Mouse (Mus musculus) erythroblast, embryonic 14.5 days (primary cell): ENCODE results near the gene D11Wsu47e. TPM values are rescaled to one million over a fixed set of nuclear protein-coding genes. Genes with fewer than 3 reads are reported as not detected.
A peak's percentile ranks its signal among the peaks of the same experiment; 100 is the strongest.

Experiments
- H3K27me3 ChIP-seq: 2 replicates; pipeline ENCODE4 v1.6.1; 2012; ENCODE audit warnings: inconsistent platforms; ENCODE audit not compliant: control insufficient read depth
- H3K36me3 ChIP-seq: 2 replicates; pipeline ENCODE4 v1.6.1; 2012; ENCODE audit warnings: mild to moderate bottlenecking, inconsistent platforms; ENCODE audit not compliant: control insufficient read depth
- H3K4me1 ChIP-seq: 2 replicates; pipeline ENCODE4 v1.6.1; 2012; ENCODE audit warnings: inconsistent platforms; ENCODE audit not compliant: control insufficient read depth
- H3K4me3 ChIP-seq: replicated peaks from 2 replicates; pipeline ENCODE3; 2012; ENCODE audit warnings: moderate library complexity, mild to moderate bottlenecking, inconsistent platforms
- H3K9me3 ChIP-seq: 2 replicates; pipeline ENCODE4 v1.6.1; 2012; ENCODE audit warnings: low read length, inconsistent platforms, mixed read lengths; ENCODE audit not compliant: control insufficient read depth
- GATA1 ChIP-seq: IDR thresholded peaks from 2 replicates; pipeline ENCODE4 v1.6.1; 2012; ENCODE audit warnings: low read length, inconsistent platforms, mixed read lengths
- TAL1 ChIP-seq: IDR thresholded peaks from 3 replicates; pipeline ENCODE4 v1.6.1; 2012; ENCODE audit warnings: low read length, inconsistent platforms, mixed read lengths
- polyA plus RNA-seq: library from polyadenylated mRNA; stranded (reverse); fragments of >175 nt; gene quantifications from 2 replicates; pipeline ENCODE4 v1.2.3, GENCODE M21; 2012

Gene D11Wsu47e
- polyA plus RNA-seq, 1 experiment = 0.43 TPM

- Histone ChIP-seq H3K4me1 (peaks cover 70% of the 10 kb centered on the region), H3K9me3 (no peaks in the 10 kb centered on the region), H3K36me3 (peaks cover 94% of the 10 kb centered on the region)
These were observed 50.9 kb downstream of the D11Wsu47e start for GRCm38 (mm10) chr11:113735151-113735550.

GRCm38 (mm10) chr11:113736848-113737552, 52.8 kb downstream of the D11Wsu47e start:
- no peaks in the 10 kb centered on the region for H3K27me3 ChIP-seq
- peaks cover 71% of the 10 kb centered on the region for H3K4me1 ChIP-seq
- H3K9me3 ChIP-seq = no peaks in the 10 kb centered on the region
- peaks cover 95% of the 10 kb centered on the region for H3K36me3 ChIP-seq
- TF ChIP-seq GATA1 (no peak), TAL1 (0 out of 3 replicates have a peak, but pooled peaks have one; percentile 28)
- no peak overlapping the region for H3K4me3 ChIP-seq

More at GRCm38 (mm10) chr11:113735151-113735550, 50.9 kb downstream of the D11Wsu47e start:
- Histone ChIP-seq H3K27me3 (no peaks in the 10 kb centered on the region), H3K4me3 (no peak overlapping the region)
- TF ChIP-seq GATA1 = no peak
- no peak for TF ChIP-seq TAL1

GRCm38 (mm10) chr11:113737553-113737854, 53.3 kb downstream of the D11Wsu47e start:
- H3K36me3 ChIP-seq = peaks cover 95% of the 10 kb centered on the region
- no peak overlapping the region for H3K4me3 ChIP-seq
- no peaks in the 10 kb centered on the region for H3K27me3 ChIP-seq
- TF ChIP-seq TAL1 = no peak
- H3K9me3 ChIP-seq = no peaks in the 10 kb centered on the region
- peaks cover 73% of the 10 kb centered on the region for H3K4me1 ChIP-seq

- H3K4me3 ChIP-seq = no peak overlapping the region
- no peaks in the 10 kb centered on the region for H3K27me3 ChIP-seq
- no peak for TF ChIP-seq TAL1
- TF ChIP-seq GATA1 = no peak
- peaks cover 73% of the 10 kb centered on the region for H3K4me1 ChIP-seq
- H3K36me3 ChIP-seq = peaks cover 98% of the 10 kb centered on the region
- H3K9me3 ChIP-seq = peaks cover 2% of the 10 kb centered on the region
These were observed 53.7 kb downstream of the D11Wsu47e start for GRCm38 (mm10) chr11:113737912-113738311.

- no peaks in the 10 kb centered on the region for H3K27me3 ChIP-seq
- TF ChIP-seq TAL1 = no peak
- no peak for TF ChIP-seq GATA1
- no peak overlapping the region for H3K4me3 ChIP-seq
- peaks cover 62% of the 10 kb centered on the region for H3K4me1 ChIP-seq
- peaks cover 98% of the 10 kb centered on the region for H3K36me3 ChIP-seq
- H3K9me3 ChIP-seq = peaks cover 11% of the 10 kb centered on the region
These were observed 55.0 kb downstream of the D11Wsu47e start for GRCm38 (mm10) chr11:113739213-113739612.

- no peak for TF ChIP-seq TAL1
- no peak for TF ChIP-seq GATA1
- H3K27me3 ChIP-seq = no peaks in the 10 kb centered on the region
- H3K4me1 ChIP-seq = peaks cover 58% of the 10 kb centered on the region
- peaks cover 11% of the 10 kb centered on the region for H3K9me3 ChIP-seq
- no peak overlapping the region for H3K4me3 ChIP-seq
- H3K36me3 ChIP-seq = peaks cover 97% of the 10 kb centered on the region
These were observed 55.9 kb downstream of the D11Wsu47e start for GRCm38 (mm10) chr11:113740100-113740499.

GRCm38 (mm10) chr11:113742998-113743397, 58.8 kb downstream of the D11Wsu47e start:
- no peaks in the 10 kb centered on the region for H3K27me3 ChIP-seq
- no peak for TF ChIP-seq TAL1
- no peak for TF ChIP-seq GATA1
- peaks cover 11% of the 10 kb centered on the region for H3K9me3 ChIP-seq
- H3K4me1 ChIP-seq = peaks cover 57% of the 10 kb centered on the region
- no peak overlapping the region for H3K4me3 ChIP-seq
- H3K36me3 ChIP-seq = peaks cover 95% of the 10 kb centered on the region

Other genes starting within 250 kb of the D11Wsu47e start
- not detected in 2 replicates for gene Sstr2, start 65.1 kb upstream of the D11Wsu47e start, polyA plus RNA-seq
- gene Cog1, start 35.2 kb upstream of the D11Wsu47e start, polyA plus RNA-seq = 4.4 and 4.5 TPM in 2 replicates
- 0.04 and 0.08 TPM in 2 replicates for gene Slc39a11, start 34.3 kb upstream of the D11Wsu47e start, polyA plus RNA-seq
- 46.7 and 53.9 TPM in 2 replicates for gene Fam104a, start 257 bp upstream of the D11Wsu47e start, polyA plus RNA-seq
- not detected in 2 replicates for gene Cpsf4l, start 25.6 kb downstream of the D11Wsu47e start, polyA plus RNA-seq
- 7.3 and 8.3 TPM in 2 replicates for gene Cdc42ep4, start 67.5 kb downstream of the D11Wsu47e start, polyA plus RNA-seq